Mouse (Mus musculus): Measurements from ENCODE around the gene Isy1. TPM values are rescaled to one million over a fixed set of nuclear protein-coding genes. Genes with fewer than 3 reads are reported as not detected.
A peak's percentile ranks its signal among the peaks of the same experiment; 100 is the strongest.

Gene Isy1
- polyA plus RNA-seq, 1 experiment from 2014 or later: 67.4 TPM

DNA sequence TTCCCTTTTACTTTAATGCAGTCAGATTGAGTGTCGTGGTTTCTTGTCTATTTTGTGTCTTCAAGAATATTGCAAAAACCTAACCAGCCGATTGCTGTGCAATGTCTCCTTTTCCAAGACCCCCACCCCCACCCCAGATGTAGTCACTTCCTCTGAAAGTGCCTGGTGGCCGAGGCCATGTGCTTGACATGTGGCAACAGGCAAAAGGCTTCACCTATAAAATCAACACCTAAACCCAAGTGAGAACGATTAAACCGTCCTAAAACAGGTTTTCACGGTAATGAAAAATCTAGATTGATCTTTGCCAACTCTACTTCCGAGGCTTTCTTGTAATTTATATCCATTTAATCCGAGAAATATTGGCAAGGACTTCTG is 11.2 kb upstream of the Isy1 start:
- Histone ChIP-seq H3K4me3 (replicated peaks) (peak overlapping the region; percentile 100), H3K9me3 (no peaks in the 10 kb centered on the region), H3K4me1 (replicated peaks) (peaks cover 35% of the 10 kb centered on the region), H3K9ac (replicated peaks) (peak overlapping the region; percentile 100), H3K4me2 (peak overlapping the region; percentile 74), H3K27me3 (no peaks in the 10 kb centered on the region), H3K27ac (peak overlapping the region; percentile 96; the same call in 1 of the 2 replicates), H3K36me3 (peaks cover 22% of the 10 kb centered on the region)
- no peak for ATAC-seq (ENCODE audit: insufficient number of reproducible peaks, insufficient read depth, low FRiP score, low TSS enrichment, low read depth)
- WGBS: under 1% methylated on average over 8 of the region's 8 CpGs

DNA sequence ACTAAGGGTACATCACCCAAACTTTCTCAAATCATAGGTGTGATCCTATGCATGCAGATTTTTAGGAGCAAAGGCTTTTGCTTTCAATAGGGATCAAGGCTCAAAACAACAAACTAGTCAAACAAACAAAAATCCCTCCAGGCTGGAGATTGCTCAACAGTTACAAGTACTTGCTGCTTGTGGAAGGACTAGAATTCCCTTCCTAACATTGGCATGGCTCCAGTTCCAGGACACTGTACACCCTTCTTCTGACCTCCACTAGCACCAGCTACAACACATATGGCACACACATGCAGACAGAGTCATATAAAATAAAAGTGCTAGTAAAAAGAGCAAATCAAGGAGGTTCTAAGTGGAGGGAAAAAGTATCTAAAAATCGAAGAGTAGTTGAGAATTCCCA is 8.2 kb upstream of the Isy1 start:
- no peak overlapping the region for H3K27ac ChIP-seq
- no peaks in the 10 kb centered on the region for H3K9me3 ChIP-seq
- no peak overlapping the region for H3K4me3 ChIP-seq (replicated peaks)
- ATAC-seq (ENCODE audit: insufficient number of reproducible peaks, insufficient read depth, low FRiP score, low TSS enrichment, low read depth): no peak
- peaks cover 51% of the 10 kb centered on the region for H3K36me3 ChIP-seq
- peak overlapping the region; percentile 74; the same call in 1 of the 2 replicates for H3K4me2 ChIP-seq
- WGBS: 43% methylated on average over 1 of the region's 1 CpGs
- H3K9ac ChIP-seq (replicated peaks): no peak overlapping the region
- H3K27me3 ChIP-seq: no peaks in the 10 kb centered on the region
- H3K4me1 ChIP-seq (replicated peaks): peaks cover 35% of the 10 kb centered on the region

DNA sequence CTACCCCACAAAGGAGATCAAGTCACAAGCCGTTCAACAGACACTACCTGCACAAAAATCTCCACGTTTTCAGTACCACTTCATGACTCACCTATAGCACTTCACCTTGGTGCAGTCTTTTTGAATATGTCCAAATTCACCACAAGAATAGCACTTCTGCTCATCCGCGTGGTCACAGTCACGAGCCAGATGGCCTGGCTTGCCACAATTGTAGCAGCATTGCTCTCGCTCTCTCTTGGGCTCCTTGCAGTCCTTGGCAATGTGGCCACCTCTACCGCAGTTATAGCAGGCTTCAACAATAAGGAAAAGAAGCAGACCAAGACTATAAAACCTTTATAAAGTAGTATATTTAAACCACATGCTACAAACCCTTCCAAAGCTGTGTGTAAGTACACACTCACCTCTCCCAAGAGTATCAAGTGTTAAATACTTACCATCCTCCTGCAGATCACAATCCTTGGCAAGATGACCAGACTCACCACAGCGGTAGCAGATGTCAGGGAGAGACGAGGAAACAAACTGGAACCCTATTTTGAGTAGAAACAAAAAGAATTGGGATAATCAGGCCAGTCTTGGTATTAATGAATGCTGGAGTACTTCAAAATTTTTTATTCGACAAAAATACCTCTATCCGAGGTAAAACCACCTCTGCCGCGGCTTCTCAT is 6.6 kb upstream of the Isy1 start:
- no peaks in the 10 kb centered on the region for H3K9me3 ChIP-seq
- H3K4me2 ChIP-seq: no peak overlapping the region
- H3K27ac ChIP-seq: no peak overlapping the region
- WGBS: 82% methylated on average over 13 of the region's 13 CpGs
- H3K9ac ChIP-seq (replicated peaks): no peak overlapping the region
- ATAC-seq (ENCODE audit: insufficient number of reproducible peaks, insufficient read depth, low FRiP score, low TSS enrichment, low read depth): no peak
- H3K27me3 ChIP-seq: no peaks in the 10 kb centered on the region
- no peak overlapping the region for H3K4me3 ChIP-seq (replicated peaks)
- peaks cover 30% of the 10 kb centered on the region for H3K4me1 ChIP-seq (replicated peaks)
- H3K36me3 ChIP-seq: peaks cover 55% of the 10 kb centered on the region

DNA sequence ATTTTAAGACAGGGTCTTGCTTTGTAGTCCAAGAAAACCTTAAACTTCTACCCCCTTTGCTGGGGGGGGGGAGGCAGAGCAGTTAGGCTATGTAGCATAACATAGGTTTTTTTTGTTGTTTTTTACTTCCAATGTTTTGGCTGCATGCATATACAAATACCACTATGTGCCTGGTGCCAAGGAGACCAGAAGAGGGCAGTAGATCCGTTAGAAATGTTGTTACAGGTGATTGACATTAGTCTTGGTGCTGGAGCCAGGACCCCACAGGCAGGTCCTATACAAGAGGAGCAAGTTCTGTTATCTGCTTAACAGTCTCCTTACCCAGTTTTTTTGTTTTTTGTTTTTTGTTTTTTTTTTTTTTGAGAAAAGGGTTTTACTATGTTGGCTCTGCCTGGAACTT is 3.7 kb upstream of the Isy1 start:
- Histone ChIP-seq H3K9ac (replicated peaks) (no peak overlapping the region), H3K4me2 (no peak overlapping the region), H3K36me3 (peaks cover 41% of the 10 kb centered on the region), H3K27me3 (no peaks in the 10 kb centered on the region), H3K9me3 (no peaks in the 10 kb centered on the region), H3K4me1 (replicated peaks) (peaks cover 17% of the 10 kb centered on the region), H3K27ac (no peak overlapping the region), H3K4me3 (replicated peaks) (no peak overlapping the region)
- ATAC-seq (ENCODE audit: insufficient number of reproducible peaks, insufficient read depth, low FRiP score, low TSS enrichment, low read depth): no peak
- WGBS: 22% methylated on average over 1 of the region's 1 CpGs

DNA sequence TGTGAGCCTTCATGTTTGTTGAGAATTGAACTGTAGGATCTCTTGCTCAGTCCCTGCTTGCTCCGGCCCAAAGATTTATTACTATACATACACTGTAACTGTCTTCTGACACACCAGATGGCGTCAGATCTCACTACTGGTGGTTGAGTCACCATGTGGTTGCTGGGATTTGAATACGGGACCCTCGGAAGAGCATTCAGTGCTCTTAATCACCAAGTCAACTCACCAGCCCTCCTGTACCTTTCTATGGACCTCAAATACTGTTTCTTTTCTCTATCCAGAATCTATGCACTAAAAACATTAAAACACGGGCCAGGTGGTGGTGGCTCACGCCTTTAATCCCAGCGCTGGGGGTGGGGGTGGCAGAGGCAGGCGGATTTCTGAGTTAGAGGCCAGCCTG is 3.0 kb upstream of the Isy1 start:
- 74% methylated on average over 8 of the region's 8 CpGs for WGBS
- Histone ChIP-seq H3K9ac (replicated peaks) (no peak overlapping the region), H3K4me3 (replicated peaks) (no peak overlapping the region), H3K9me3 (no peaks in the 10 kb centered on the region), H3K4me1 (replicated peaks) (peaks cover 11% of the 10 kb centered on the region), H3K4me2 (no peak overlapping the region), H3K27me3 (no peaks in the 10 kb centered on the region), H3K27ac (no peak overlapping the region), H3K36me3 (peaks cover 41% of the 10 kb centered on the region)
- no peak for ATAC-seq (ENCODE audit: insufficient number of reproducible peaks, insufficient read depth, low FRiP score, low TSS enrichment, low read depth)

DNA sequence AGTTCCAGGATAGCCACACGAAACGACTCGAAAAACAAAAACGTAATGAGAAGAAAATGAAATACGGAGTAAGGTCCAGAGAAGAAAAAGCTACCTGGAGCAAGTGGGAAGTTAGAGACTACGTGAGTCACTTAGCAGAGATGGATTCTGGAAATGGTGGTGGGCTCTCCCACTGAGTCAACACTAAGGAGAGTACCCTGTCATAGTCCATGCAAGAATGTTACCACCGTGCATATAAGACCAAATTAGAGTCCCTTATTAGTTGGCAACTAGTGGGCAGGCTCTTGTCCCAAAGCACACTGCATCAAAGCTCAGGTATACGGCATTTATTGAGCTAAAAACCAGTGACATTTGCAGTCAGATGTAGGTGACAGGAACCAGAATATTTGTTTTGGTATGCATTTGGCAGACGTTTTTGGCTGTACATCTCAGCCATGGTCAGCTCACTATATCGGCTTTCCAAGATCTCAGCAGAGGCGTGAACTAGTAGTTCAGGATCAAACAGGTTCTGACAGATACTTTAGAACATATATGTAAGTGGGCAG is 1.3 kb upstream of the Isy1 start:
- Histone ChIP-seq H3K36me3 (peaks cover 46% of the 10 kb centered on the region), H3K9ac (replicated peaks) (no peak overlapping the region), H3K27me3 (no peaks in the 10 kb centered on the region), H3K4me2 (no peak overlapping the region), H3K4me3 (replicated peaks) (no peak overlapping the region), H3K27ac (no peak overlapping the region), H3K9me3 (no peaks in the 10 kb centered on the region), H3K4me1 (replicated peaks) (peaks cover 5% of the 10 kb centered on the region; the same call in 1 of the 2 replicates)
- WGBS: 61% methylated on average over 11 of the region's 11 CpGs
- ATAC-seq (ENCODE audit: insufficient number of reproducible peaks, insufficient read depth, low FRiP score, low TSS enrichment, low read depth): no peak

DNA sequence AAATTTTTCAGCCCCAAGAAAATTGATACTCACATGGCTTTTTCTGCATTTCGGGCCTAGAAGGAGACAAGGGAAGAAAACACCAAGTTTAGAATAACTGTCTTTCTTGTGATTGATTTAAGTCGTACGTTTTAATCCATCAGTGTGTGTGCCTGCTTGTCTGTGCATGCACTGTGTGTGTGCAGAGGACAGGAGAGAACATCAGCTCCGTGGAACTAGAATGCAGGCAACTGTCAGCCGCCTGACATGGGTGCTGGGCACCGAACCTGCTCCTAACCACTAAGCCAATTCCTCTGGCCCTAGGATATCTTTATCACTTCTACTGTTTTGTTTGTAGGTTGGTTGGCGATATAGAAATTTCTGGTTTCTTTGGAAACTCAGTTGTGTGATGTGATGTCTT is 2.9 kb downstream of the Isy1 start, which contains the start of gene Gm45140:
Gene Gm45140, minus strand, starts transcription at position 101 of the 400 bp plus-strand sequence.
- ATAC-seq (ENCODE audit: insufficient number of reproducible peaks, insufficient read depth, low FRiP score, low TSS enrichment, low read depth): no peak
- Histone ChIP-seq H3K4me2 (no peak within 1 kb of the TSS), H3K4me1 (replicated peaks) (peaks cover 5% of the 10 kb centered on the region; the same call in 1 of the 2 replicates), H3K9ac (replicated peaks) (no peak within 1 kb of the TSS), H3K27me3 (no peaks in the 10 kb centered on the region), H3K27ac (no peak within 1 kb of the TSS), H3K4me3 (replicated peaks) (no peak within 1 kb of the TSS), H3K9me3 (no peaks in the 10 kb centered on the region), H3K36me3 (peaks cover 48% of the 10 kb centered on the region)
- WGBS: 91% methylated on average over 7 of the region's 7 CpGs

DNA sequence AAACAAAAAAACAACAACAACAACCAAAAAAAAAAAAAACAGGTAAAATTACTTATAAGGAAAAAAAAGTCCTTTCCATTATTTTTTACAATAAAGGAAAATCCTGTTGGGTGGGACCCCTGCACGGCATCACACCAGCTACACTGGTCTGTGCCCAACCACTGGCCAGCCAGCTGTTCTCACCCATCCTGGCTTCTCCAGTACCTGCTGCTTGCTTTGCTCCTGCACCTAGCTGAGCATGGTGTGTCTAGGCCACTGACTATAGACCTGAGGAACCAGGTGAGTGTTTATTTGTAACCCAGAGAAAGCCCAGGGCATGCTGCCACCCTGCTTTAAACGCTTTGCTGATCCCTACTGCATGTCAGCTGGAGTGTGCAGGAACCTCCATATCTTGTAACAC is 18.2 kb downstream of the Isy1 start:
- no peak overlapping the region for H3K4me2 ChIP-seq
- 95% methylated on average over 2 of the region's 2 CpGs for WGBS
- no peaks in the 10 kb centered on the region for H3K9me3 ChIP-seq
- ATAC-seq (ENCODE audit: insufficient number of reproducible peaks, insufficient read depth, low FRiP score, low TSS enrichment, low read depth): no peak
- H3K4me3 ChIP-seq (replicated peaks): no peak overlapping the region
- H3K4me1 ChIP-seq (replicated peaks): no peaks in the 10 kb centered on the region
- H3K36me3 ChIP-seq: peaks cover 97% of the 10 kb centered on the region
- H3K27me3 ChIP-seq: no peaks in the 10 kb centered on the region
- H3K9ac ChIP-seq (replicated peaks): no peak overlapping the region
- no peak overlapping the region for H3K27ac ChIP-seq

DNA sequence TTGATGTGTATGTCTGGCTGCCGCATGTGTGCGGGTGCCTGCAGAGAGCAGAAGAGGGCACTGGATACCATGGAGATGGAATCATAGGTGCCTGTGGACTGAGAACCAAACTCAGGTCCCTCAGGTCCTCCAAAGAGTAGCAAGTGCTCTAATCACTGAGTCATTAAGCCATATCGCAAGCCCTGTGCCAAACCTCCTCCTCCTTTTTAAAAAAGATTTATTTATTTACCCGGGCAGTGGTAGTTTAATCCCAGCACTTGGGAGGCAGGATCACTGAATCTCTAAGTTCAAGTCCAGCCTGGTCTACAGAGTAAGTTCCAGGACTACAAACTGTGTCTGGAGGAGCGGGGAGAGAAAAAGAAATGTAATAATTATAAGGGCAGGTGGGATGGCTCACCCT is 24.1 kb downstream of the Isy1 start:
- 85% methylated on average over 5 of the region's 5 CpGs for WGBS
- H3K4me1 ChIP-seq (replicated peaks): peaks cover 8% of the 10 kb centered on the region; the same call in 1 of the 2 replicates
- H3K9ac ChIP-seq (replicated peaks): no peak overlapping the region
- H3K9me3 ChIP-seq: no peaks in the 10 kb centered on the region
- H3K27ac ChIP-seq: no peak overlapping the region
- ATAC-seq (ENCODE audit: insufficient number of reproducible peaks, insufficient read depth, low FRiP score, low TSS enrichment, low read depth): no peak
- no peak overlapping the region for H3K4me3 ChIP-seq (replicated peaks)
- H3K27me3 ChIP-seq: no peaks in the 10 kb centered on the region
- H3K36me3 ChIP-seq: peaks cover 63% of the 10 kb centered on the region
- no peak overlapping the region for H3K4me2 ChIP-seq

DNA sequence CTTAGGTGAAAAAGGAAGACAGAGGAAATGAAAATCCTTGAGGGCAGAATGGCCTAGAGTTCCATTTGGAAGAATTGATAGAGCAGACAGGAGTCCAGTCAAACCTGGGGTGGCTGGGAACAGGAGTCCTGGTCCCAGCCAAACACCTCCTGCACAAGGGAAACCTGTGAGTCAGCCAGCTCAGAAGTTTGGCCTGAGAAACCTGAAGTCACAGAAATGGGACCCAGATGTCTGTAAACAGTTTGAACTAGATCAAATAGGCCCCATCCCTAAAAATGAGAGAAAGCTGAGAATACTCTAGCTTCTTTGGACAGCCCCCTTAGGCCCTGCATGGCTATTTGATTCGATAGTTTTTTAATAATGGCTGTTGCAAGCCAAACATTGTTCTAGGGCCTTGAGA is 25.9 kb downstream of the Isy1 start:
- no peak overlapping the region for H3K27ac ChIP-seq
- H3K4me1 ChIP-seq (replicated peaks): peaks cover 8% of the 10 kb centered on the region; the same call in 1 of the 2 replicates
- peak overlapping the region; percentile 73; the same call in 1 of the 2 replicates for H3K4me3 ChIP-seq (replicated peaks)
- peaks cover 45% of the 10 kb centered on the region for H3K36me3 ChIP-seq
- no peak overlapping the region for H3K9ac ChIP-seq (replicated peaks)
- H3K4me2 ChIP-seq: peak overlapping the region; percentile 93
- no peak for ATAC-seq (ENCODE audit: insufficient number of reproducible peaks, insufficient read depth, low FRiP score, low TSS enrichment, low read depth)
- no peaks in the 10 kb centered on the region for H3K9me3 ChIP-seq
- WGBS: 86% methylated on average over 1 of the region's 1 CpGs
- no peaks in the 10 kb centered on the region for H3K27me3 ChIP-seq

DNA sequence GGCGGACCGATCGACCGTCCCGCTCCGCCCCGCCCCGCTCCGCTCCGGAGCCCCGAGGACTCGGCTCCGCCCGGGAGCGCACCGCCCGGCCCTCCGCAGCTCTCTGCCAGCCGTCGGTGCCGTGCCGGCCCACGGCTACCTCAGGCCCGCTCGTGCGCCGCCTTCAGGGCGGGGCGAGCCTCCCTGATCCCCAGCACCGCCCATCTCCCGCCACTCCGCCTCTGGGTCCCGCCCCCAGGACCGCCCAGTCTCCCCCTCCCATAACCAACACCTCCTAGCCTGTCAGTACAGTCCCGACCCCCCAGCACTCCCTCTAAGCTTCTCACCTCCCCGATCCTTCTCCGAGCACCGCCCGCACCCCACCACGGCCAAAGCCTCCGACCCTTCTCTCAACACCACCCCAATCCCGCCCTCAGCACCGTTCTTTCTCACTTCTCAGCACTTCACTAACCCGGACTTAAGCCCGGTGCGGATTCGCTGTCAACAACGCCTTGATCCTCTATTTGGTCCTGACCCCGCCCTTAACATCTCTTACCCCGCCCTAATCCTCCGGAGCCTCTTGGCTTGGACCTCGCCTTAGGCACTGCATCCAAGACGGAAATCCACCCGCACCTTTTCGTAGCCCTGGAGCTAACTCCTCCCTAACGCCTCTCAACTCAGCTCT is 26.8 kb downstream of the Isy1 start, which contains the start of gene Rab43:
Gene Rab43, minus strand, starts transcription at position 490 of the 664 bp plus-strand sequence.
- H3K36me3 ChIP-seq: peaks cover 36% of the 10 kb centered on the region
- H3K4me1 ChIP-seq (replicated peaks): peaks cover 8% of the 10 kb centered on the region; the same call in 1 of the 2 replicates
- H3K9me3 ChIP-seq: no peaks in the 10 kb centered on the region
- WGBS: under 1% methylated on average over 42 of the region's 56 CpGs
- peak; percentile 94 for ATAC-seq (ENCODE audit: insufficient number of reproducible peaks, insufficient read depth, low FRiP score, low TSS enrichment, low read depth)
- H3K27ac ChIP-seq: peak within 1 kb of the TSS; percentile 78
- H3K9ac ChIP-seq (replicated peaks): peak within 1 kb of the TSS; percentile 78
- H3K4me2 ChIP-seq: peak within 1 kb of the TSS; percentile 93
- peak within 1 kb of the TSS; percentile 73 for H3K4me3 ChIP-seq (replicated peaks)
- no peaks in the 10 kb centered on the region for H3K27me3 ChIP-seq

Data from limb, embryonic 12.5 days (tissue).